Mouse (Mus musculus): ENCODE measurements around the gene Txlna.

Txlna gene

DNA sequence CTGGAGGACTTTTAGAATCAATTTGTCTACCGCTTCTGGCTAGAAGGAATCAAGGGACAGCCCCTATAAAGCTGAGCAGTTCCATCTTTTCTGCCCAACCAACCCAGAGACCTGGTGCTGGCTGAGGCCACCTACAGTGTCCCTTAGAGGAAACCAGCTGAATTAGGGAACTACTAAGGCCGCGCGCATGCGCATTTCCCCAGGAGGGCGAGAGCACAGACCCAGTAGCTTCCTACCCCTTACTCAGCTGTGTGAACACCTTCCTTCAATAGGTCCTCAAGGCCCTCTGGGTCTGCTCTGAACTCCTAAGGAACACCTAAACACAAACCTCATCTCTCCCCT lies 15.9 kb downstream of the Txlna start:
- DNase-seq (ENCODE audit: low read depth): no peak

DNA sequence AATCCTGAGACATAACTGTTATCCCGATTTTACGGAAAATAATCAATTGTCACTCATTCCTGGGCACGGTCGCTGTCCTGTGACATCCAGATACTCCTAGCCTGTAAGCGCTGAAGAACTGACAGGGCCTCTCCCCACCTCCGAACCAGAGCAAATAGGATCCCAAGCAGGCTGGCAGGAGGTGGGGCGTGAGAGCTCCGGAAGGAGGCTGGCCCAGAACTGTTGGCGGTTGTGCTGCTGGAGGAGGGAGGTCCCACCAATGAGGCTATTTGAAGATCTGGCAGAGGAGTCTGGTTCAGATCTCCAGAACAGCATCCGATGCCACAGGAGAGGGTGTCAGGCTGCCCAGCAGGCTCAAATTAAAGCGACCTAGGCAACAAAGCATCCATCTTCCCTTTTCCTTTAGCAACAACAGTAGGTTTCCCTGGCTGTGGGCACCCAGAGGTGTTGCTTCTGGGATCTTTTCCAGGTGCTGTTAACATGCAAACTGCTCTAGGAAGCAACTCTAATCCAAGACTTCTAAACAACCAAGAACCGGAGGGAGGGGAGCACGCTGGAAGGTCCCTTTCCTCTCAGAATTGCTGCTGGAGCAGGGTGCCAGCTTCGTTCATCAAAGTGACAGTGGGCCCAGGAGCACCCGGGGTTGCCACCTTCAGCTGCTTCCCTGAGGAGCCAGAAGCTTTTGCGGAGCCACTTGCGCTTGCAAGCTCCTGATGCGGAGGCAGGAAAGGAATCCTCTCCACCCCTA lies 16.4 kb downstream of the Txlna start:
- peak; percentile 89 for DNase-seq (ENCODE audit: low read depth)

DNA sequence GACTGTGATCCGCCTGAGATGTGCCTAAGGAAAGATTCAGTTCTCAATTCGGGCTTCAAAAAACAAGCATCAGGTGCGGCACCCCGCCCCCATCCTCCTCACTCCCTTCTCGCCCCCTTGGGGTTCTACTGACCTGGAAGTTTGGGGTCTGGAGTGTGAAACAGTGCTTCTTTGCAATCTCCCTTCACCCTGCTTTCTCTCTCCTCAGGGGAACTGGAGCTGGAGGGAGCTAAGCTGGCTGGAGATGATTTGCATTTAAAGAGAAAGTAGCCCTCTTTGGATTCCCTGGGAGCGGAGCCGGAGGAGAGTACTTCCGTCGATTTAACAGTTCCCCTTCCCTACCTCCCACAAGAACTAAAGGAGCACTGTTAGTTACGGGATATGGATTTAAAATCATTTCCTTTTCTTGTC lies 17.2 kb downstream of the Txlna start, which contains the start of gene Ccdc28b:
Ccdc28b (minus strand) TSS at position 267 of the 411 bp plus-strand sequence.
- no peak for DNase-seq (ENCODE audit: low read depth)

GRCm38 (mm10) chr4:129622803-129623535 lies 17.9 kb downstream of the Txlna start:
- DNase-seq (ENCODE audit: low read depth): no peak

DNA sequence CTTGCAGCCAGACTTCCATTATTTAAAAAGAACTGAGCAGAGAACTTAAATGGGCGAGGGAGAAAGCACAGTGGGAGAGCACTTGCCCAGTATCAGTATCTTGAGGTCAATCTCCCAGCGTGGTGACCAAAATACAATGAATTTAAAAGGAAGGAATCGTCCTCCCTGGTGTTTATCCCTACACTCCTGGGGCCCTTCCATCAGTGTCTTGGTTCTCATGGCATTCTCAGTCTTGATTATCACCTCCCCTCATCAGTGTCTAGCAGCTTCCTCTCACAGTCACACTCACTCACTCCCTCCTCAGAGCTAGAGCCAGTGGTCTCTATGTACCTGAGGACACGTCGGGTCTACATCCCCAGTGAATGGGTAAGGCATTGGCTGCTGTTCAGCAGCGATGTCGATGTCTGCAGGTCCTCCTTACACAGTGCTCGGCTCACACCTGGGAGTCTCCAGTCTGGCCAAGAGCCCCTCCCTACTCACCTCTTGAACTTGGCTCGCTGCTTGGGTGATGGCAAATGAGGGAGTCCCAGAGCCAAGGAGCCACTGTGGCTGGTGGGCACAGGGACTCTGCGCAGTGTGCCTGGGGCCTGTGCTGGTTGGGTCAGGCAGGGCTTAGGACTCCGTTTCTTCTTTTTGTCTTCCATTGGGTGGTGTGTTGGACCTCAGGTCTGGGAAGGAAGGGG lies 18.6 kb downstream of the Txlna start:
- DNase-seq (ENCODE audit: low read depth): no peak

DNA sequence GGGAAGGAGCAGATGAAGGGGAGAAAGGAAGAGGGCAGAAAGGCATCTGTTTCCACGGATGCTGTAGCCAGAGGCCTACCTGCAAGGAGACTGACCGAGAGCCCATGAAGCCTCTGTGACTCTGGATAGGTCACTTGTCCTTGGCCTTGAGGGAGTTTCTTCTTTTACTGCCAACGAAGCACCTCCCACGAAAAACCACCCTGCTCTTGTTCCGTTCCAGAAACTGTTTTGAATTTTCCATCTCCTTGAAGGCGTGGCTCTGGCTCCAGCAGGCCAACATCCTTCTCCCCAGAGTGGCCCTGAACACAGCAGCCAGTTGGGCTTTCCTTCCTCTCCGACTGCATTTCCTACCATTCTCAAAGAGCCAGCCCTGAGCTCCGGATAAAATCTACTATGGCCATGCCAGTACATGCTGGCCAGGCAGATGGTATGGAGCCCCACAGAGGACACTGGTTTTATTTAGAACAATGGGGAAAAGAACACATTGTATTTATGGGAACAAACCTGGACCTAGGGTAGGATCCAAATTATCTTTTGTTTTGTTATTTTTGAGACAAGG lies 19.5 kb downstream of the Txlna start:
- no peak for DNase-seq (ENCODE audit: low read depth)

- DNase-seq (ENCODE audit: low read depth): no peak
Measured at GRCm38 (mm10) chr4:129620419-129621282, 20.2 kb downstream of the Txlna start.

DNA sequence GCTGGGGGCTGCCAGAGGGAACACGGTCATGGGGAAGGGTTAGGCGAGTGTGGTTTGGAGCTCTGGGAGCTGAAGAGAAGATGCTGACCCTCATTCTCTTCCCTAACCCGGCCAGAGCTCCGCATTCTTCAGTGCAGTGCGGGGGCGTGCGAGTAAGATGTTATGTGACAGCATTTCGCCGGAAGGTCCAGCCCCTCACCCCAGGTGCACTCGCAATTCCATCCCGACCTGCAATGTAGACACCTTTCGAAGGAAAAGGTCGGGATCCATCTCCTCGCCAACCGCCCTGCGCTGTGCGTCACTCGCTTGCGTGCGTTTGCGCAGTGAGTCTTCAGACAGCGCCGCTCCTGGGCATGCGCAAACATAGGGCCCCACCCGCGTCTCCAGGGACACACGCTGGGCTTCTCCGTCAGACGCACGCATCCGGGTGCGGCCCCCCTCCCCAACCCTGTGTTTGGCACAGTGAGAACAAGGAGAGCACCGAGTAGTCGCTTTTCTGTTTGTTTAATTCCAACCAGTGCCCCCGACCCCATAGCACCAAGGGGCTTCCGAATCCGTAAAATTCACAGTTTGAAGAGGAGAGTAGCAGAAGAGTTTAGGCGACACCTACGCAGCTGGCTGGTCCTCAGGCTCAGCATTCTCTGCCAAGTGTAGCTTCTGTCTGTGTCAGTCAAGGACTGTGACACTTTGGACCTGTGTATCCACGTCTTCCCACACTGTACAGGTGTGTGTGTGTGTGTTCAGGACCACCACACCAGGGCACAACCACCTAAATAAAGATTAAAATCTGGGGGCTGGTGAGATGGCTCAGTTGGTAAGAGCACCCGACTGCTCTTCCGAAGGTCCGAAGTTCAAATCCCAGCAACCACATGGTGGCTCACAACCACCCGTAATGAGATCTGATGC lies 21.8 kb downstream of the Txlna start, which contains the start of gene Iqcc:
Iqcc (minus strand) TSS at position 314 of the 906 bp plus-strand sequence.
- peak; percentile 88 for DNase-seq (ENCODE audit: low read depth)

DNA sequence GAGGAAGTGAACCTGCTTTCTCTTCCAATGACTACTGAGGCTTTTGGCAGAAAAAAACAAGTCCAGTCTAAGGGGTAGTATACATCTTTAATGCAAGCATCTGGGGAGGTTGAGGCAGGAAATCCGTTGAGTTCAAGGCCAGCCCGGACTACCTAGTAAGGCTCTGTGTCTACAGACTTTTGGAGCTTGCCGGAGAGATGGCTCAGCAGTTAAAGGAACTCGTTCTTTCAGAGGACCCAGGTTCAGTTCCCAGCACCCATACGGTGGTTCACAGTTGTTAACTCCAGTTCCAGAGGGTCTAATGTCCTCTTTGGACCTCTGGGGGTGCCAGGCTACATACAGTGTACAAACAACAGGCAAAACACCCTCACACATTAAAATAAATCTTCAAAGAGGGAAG lies 22.8 kb downstream of the Txlna start:
- DNase-seq (ENCODE audit: low read depth): no peak

GRCm38 (mm10) chr4:129617121-129617641 lies 23.7 kb downstream of the Txlna start:
- DNase-seq (ENCODE audit: low read depth): no peak

DNA sequence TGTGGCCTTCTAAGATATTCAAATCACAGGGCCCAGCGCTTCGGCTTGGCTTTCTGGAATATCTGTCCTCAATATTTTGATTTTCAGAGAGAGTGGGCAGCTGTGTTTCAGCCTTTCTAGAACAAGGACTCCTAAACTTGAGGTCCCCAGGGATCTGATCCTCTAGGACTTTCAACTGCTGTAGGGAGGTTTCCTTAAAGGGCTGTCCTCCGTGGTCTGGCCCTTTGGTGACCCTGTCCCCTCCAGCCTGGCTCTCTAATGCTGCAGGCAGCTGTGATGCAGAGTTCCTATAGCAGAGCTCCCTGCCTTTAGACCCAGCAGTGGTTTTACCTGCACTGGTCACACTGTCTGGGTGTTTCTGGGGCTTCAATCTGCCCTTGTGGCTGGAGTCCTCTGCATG lies 24.2 kb downstream of the Txlna start:
- DNase-seq (ENCODE audit: low read depth): no peak

- DNase-seq (ENCODE audit: low read depth): no peak
Measured at GRCm38 (mm10) chr4:129615801-129616290, 25.0 kb downstream of the Txlna start.

DNA sequence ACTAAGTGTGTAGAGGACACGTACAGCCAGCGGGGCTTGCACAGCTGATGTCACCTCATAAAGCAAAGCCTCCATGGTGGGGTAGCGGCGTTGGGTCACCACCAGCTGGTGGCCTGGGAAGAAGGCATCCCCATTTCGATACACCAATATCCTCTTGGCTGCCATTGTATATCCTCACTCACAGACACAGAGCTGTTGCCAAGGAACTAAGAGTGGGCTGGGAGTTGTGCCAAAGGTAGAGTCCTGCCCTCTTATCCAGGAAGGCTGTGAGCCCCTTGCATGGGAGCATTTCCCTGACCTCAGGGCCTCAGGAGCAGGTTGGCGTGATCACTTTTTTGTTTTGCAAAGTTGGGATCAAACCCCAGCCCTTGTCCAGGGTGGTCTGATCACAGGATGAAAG lies 26.8 kb downstream of the Txlna start, which contains the start of gene Dcdc2b:
Dcdc2b (minus strand) TSS at position 165 of the 400 bp plus-strand sequence.
- no peak for DNase-seq (ENCODE audit: low read depth)

- DNase-seq (ENCODE audit: low read depth): no peak
Measured at GRCm38 (mm10) chr4:129610472-129610871, 30.4 kb downstream of the Txlna start.

DNA sequence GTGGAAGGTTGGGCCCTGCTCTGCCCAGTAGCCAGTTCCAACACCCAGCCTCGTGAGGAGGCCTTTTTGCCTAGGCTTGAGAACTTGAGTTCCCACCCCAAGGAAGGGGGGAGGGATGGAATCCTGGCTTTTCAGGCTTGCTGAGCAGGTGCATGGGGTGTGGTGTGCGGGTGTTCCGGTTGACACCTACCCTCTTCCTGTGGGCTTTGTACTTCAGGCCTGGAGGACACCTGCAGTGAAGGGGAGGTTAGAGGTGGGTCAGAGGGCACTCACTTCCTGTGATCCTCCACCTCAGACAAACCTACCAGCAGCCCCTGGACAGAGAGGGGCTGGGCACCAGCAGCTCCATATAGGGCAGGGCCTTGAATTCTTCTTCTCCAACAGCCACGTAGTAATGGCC lies 30.8 kb downstream of the Txlna start:
- no peak for DNase-seq (ENCODE audit: low read depth)

DNA sequence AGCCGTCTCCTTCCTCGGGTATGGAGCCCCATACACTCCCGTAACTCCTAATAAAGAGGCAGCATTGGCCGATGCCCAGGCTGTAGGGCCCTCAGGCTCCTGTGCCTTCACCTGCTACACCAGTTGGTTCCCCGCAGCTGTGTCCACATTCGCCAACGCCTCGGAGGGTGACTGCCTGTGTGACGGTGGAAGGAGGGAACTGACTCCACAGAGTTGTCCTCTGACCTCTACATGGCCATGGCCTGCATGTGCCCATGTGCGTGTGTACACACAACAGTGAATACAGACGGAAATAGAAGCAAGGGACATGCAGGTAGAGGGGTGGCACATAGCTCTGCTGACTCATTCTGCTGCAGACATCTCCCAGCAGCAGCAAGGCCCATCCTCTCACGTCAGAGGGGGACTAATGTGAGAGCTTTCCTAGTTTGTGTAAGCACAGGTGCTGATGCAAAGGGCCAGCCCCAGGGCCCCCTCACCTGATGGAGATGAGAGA lies 31.7 kb downstream of the Txlna start:
- DNase-seq (ENCODE audit: low read depth): no peak

DNA sequence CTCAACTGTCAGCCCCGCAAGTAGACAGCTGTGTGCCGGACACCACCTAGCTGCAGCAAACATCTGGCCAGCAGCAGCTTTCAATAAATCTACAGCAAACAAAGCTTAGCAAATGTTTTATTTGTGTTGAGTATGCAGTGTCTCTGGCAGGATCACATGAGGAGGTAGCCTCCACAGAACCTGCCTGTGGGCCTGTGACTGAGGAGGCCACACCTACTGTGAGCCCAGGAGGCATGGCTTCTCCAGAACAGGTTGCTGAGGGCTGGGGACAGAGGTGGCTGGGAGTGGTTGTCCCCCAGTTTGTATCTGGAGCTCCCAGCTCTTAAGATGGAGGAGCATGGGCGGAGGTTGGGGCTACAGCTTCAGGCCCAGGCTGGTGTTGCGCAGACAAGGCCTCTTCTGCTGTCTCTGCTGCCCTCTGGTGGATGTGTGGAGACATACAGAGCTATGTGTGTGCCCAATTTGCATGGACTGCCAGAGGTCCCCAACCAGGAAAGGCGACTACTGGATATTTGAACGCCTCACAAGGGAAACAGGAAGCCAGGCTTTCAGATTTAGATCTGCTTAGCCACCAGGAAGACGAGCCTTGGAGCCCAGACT lies 32.3 kb downstream of the Txlna start:
- peak; percentile 83 for DNase-seq (ENCODE audit: low read depth)

- peak; percentile 77 for DNase-seq (ENCODE audit: low read depth)
Measured at GRCm38 (mm10) chr4:129600233-129601158, 40.4 kb downstream of the Txlna start, which contains the start of the genes Eif3i and Tmem234. TSS of gene Eif3i (minus strand) at chr4:129600648. TSS of gene Tmem234 (plus strand) at chr4:129600668.

Data from c-Kit-positive CD71-positive TER-119-negative erythroid progenitor cells, embryonic 14.5 days (primary cell).